Mouse (Mus musculus): ENCODE measurements around the gene Gdi2. TPM values are rescaled to one million over a fixed set of nuclear protein-coding genes. Genes with fewer than 3 reads are reported as not detected.

Gene Gdi2
- total and polyA plus RNA-seq, 3 experiments, result 71.4 to 262 (median 243) TPM

GRCm38 (mm10) chr13:3540166-3540565 lies 2.3 kb downstream of the Gdi2 start:
- H3K4me3 ChIP-seq, result peak overlapping the region; percentile 81; the same call in 1 of the 2 replicates
- no peak overlapping the region for H3K9ac ChIP-seq (ENCODE audit: low read depth, low read length)
- DNase-seq, result no peak
- H3K79me2 ChIP-seq (replicated peaks; ENCODE audit: control insufficient read depth, insufficient read depth, low read length), result peaks cover 1% of the 10 kb centered on the region; the same call in 1 of the 2 replicates
- WGBS, result 44% methylated on average over 2 of the region's 2 CpGs
- H3K27ac ChIP-seq, result no peak overlapping the region
- no peaks in the 10 kb centered on the region for H3K27me3 ChIP-seq (ENCODE audit: control insufficient read depth, insufficient read depth, low read length)
- peaks cover 33% of the 10 kb centered on the region for H3K36me3 ChIP-seq (ENCODE audit: control insufficient read depth, insufficient read depth, low read length)
- H3K4me1 ChIP-seq (ENCODE audit: control insufficient read depth, insufficient read depth, low read length), result peaks cover 13% of the 10 kb centered on the region
- intact Hi-C loops (cut with DNase I), result loop anchor here (2.0 to 10.0 kb wide), 2 partner anchors 71 to 355 kb away; partner anchors contain the start of gene Fam208b
- TF ChIP-seq CTCF (IDR thresholded peaks at IDR 0.05) (no peak), EP300 (IDR thresholded peaks at IDR 0.05; ENCODE audit: insufficient read depth, low read depth, low read length) (no peak), POLR2A (IDR thresholded peaks at IDR 0.05; ENCODE audit: insufficient read depth, low read depth, low read length) (no peak)

- Histone ChIP-seq H3K27ac (no peak overlapping the region), H3K9ac (ENCODE audit: low read depth, low read length) (no peak overlapping the region), H3K79me2 (replicated peaks; ENCODE audit: control insufficient read depth, insufficient read depth, low read length) (peaks cover 5% of the 10 kb centered on the region; the same call in 1 of the 2 replicates), H3K4me3 (no peak overlapping the region), H3K4me1 (ENCODE audit: control insufficient read depth, insufficient read depth, low read length) (peaks cover 20% of the 10 kb centered on the region), H3K27me3 (ENCODE audit: control insufficient read depth, insufficient read depth, low read length) (no peaks in the 10 kb centered on the region), H3K36me3 (ENCODE audit: control insufficient read depth, insufficient read depth, low read length) (peaks cover 44% of the 10 kb centered on the region)
- TF ChIP-seq CTCF (IDR thresholded peaks at IDR 0.05) (no peak), POLR2A (IDR thresholded peaks at IDR 0.05; ENCODE audit: insufficient read depth, low read depth, low read length) (no peak), EP300 (IDR thresholded peaks at IDR 0.05; ENCODE audit: insufficient read depth, low read depth, low read length) (no peak)
- no peak for DNase-seq
- WGBS, result 72% methylated on average over 2 of the region's 2 CpGs
- intact Hi-C loops (cut with DNase I), result loop anchor here (2.0 to 10.0 kb wide), 2 partner anchors 70 to 354 kb away; partner anchors contain the start of gene Fam208b
Observed at GRCm38 (mm10) chr13:3541159-3541782, 3.4 kb downstream of the Gdi2 start.

GRCm38 (mm10) chr13:3544077-3544874 lies 6.4 kb downstream of the Gdi2 start:
- 82% methylated on average over 4 of the region's 4 CpGs for WGBS
- intact Hi-C loops (cut with DNase I), result loop anchor here (10.0 kb wide), 1 partner anchor 351 kb away; no protein-coding TSS in a partner anchor
- no peak overlapping the region for H3K4me3 ChIP-seq
- H3K36me3 ChIP-seq (ENCODE audit: control insufficient read depth, insufficient read depth, low read length), result peaks cover 62% of the 10 kb centered on the region
- TF ChIP-seq POLR2A (IDR thresholded peaks at IDR 0.05; ENCODE audit: insufficient read depth, low read depth, low read length) (no peak), CTCF (IDR thresholded peaks at IDR 0.05) (peak; percentile 22; the same call in 1 of the 2 replicates), EP300 (IDR thresholded peaks at IDR 0.05; ENCODE audit: insufficient read depth, low read depth, low read length) (no peak)
- H3K27ac ChIP-seq, result peak overlapping the region; percentile 24
- H3K79me2 ChIP-seq (replicated peaks; ENCODE audit: control insufficient read depth, insufficient read depth, low read length), result peaks cover 10% of the 10 kb centered on the region
- no peaks in the 10 kb centered on the region for H3K27me3 ChIP-seq (ENCODE audit: control insufficient read depth, insufficient read depth, low read length)
- peaks cover 27% of the 10 kb centered on the region for H3K4me1 ChIP-seq (ENCODE audit: control insufficient read depth, insufficient read depth, low read length)
- DNase-seq, result no peak
- no peak overlapping the region for H3K9ac ChIP-seq (ENCODE audit: low read depth, low read length)

GRCm38 (mm10) chr13:3544925-3545324 lies 7.1 kb downstream of the Gdi2 start:
- no peak for DNase-seq
- Histone ChIP-seq H3K27me3 (ENCODE audit: control insufficient read depth, insufficient read depth, low read length) (no peaks in the 10 kb centered on the region), H3K79me2 (replicated peaks; ENCODE audit: control insufficient read depth, insufficient read depth, low read length) (peaks cover 9% of the 10 kb centered on the region), H3K4me3 (no peak overlapping the region), H3K27ac (peak overlapping the region; percentile 41), H3K36me3 (ENCODE audit: control insufficient read depth, insufficient read depth, low read length) (peaks cover 59% of the 10 kb centered on the region), H3K4me1 (ENCODE audit: control insufficient read depth, insufficient read depth, low read length) (peaks cover 25% of the 10 kb centered on the region), H3K9ac (ENCODE audit: low read depth, low read length) (no peak overlapping the region)
- 21% methylated on average over 5 of the region's 5 CpGs for WGBS
- intact Hi-C loops (cut with DNase I), result loop anchor here (10.0 kb wide), 1 partner anchor 350 kb away; no protein-coding TSS in a partner anchor
- peak; percentile 38 for TF ChIP-seq CTCF (IDR thresholded peaks at IDR 0.05)
- TF ChIP-seq POLR2A (IDR thresholded peaks at IDR 0.05; ENCODE audit: insufficient read depth, low read depth, low read length), result no peak

- 28% methylated on average over 3 of the region's 3 CpGs for WGBS
Observed at GRCm38 (mm10) chr13:3547410-3547809, 9.5 kb downstream of the Gdi2 start.

More at GRCm38 (mm10) chr13:3547410-3547809, 9.5 kb downstream of the Gdi2 start:
- peaks cover 10% of the 10 kb centered on the region for H3K79me2 ChIP-seq (replicated peaks; ENCODE audit: control insufficient read depth, insufficient read depth, low read length)
- intact Hi-C loops (cut with DNase I), result loop anchor here (10.0 kb wide), 1 partner anchor 347 kb away; no protein-coding TSS in a partner anchor
- peaks cover 20% of the 10 kb centered on the region for H3K4me1 ChIP-seq (ENCODE audit: control insufficient read depth, insufficient read depth, low read length)
- no peak overlapping the region; the same call in 1 of the 2 replicates for H3K27ac ChIP-seq
- H3K4me3 ChIP-seq, result no peak overlapping the region
- no peak overlapping the region for H3K9ac ChIP-seq (ENCODE audit: low read depth, low read length)
- peaks cover 52% of the 10 kb centered on the region for H3K36me3 ChIP-seq (ENCODE audit: control insufficient read depth, insufficient read depth, low read length)
- H3K27me3 ChIP-seq (ENCODE audit: control insufficient read depth, insufficient read depth, low read length), result no peaks in the 10 kb centered on the region
- DNase-seq, result peak; percentile 41 to 47
- TF ChIP-seq CTCF (IDR thresholded peaks at IDR 0.05) (no peak), EP300 (IDR thresholded peaks at IDR 0.05; ENCODE audit: insufficient read depth, low read depth, low read length) (no peak), POLR2A (IDR thresholded peaks at IDR 0.05; ENCODE audit: insufficient read depth, low read depth, low read length) (no peak)

Measured in heart, adult 2 months (tissue).